Mouse (Mus musculus): ENCODE results near the gene Otud7a. TPM values are rescaled to one million over a fixed set of nuclear protein-coding genes. Genes with fewer than 3 reads are reported as not detected.

Otud7a gene
- polyA plus RNA-seq, 1 experiment: 0.82 TPM

- Histone ChIP-seq H3K4me3 (no peak overlapping the region), H3K4me2 (ENCODE audit: low read depth) (peak overlapping the region; percentile 58), H3K27me3 (ENCODE audit: control insufficient read depth, insufficient read depth, insufficient read length) (peaks cover 31% of the 10 kb centered on the region), H3K79me2 (ENCODE audit: control insufficient read depth, insufficient read depth) (no peaks in the 10 kb centered on the region), H3ac (ENCODE audit: control insufficient read depth, insufficient read length) (peak overlapping the region; percentile 48), H3K36me3 (ENCODE audit: control insufficient read depth, insufficient read depth) (no peaks in the 10 kb centered on the region)
- TF ChIP-seq MYOD1 (IDR thresholded peaks at IDR 0.05; ENCODE audit: control insufficient read depth in 1 of 3, insufficient read length in 2 of 3, low read depth in 2 of 3) (no peak), POLR2AphosphoS2 (IDR thresholded peaks at IDR 0.05; ENCODE audit: insufficient read length, low read depth) (no peak), REST (IDR thresholded peaks at IDR 0.05; ENCODE audit: insufficient read depth, insufficient read length) (no peak), MAX (IDR thresholded peaks at IDR 0.05; ENCODE audit: low read depth) (no peak), TCF12 (IDR thresholded peaks at IDR 0.05; ENCODE audit: insufficient read depth, poor library complexity, severe bottlenecking) (no peak), MYOG (IDR thresholded peaks at IDR 0.05; ENCODE audit: control insufficient read depth in 1 of 3, insufficient read depth in 1 of 3, insufficient read length in 2 of 3, low read depth in 2 of 3) (no peak), E2F4 (IDR thresholded peaks at IDR 0.05; ENCODE audit: insufficient read depth) (no peak), TCF3 (IDR thresholded peaks at IDR 0.05; ENCODE audit: insufficient read length, low read depth) (no peak), USF1 (IDR thresholded peaks at IDR 0.05; ENCODE audit: low read depth) (no peak), CEBPB (IDR thresholded peaks at IDR 0.05; ENCODE audit: insufficient read depth, poor library complexity, severe bottlenecking) (no peak), POLR2A (IDR thresholded peaks at IDR 0.05; ENCODE audit: insufficient read length, low read depth) (no peak)
Measured at GRCm38 (mm10) chr7:63758240-63758826, 313.8 kb downstream of the Otud7a start.

GRCm38 (mm10) chr7:63759606-63760005, 315.1 kb downstream of the Otud7a start:
- TF ChIP-seq MAX (IDR thresholded peaks at IDR 0.05; ENCODE audit: low read depth) (no peak), REST (IDR thresholded peaks at IDR 0.05; ENCODE audit: insufficient read depth, insufficient read length) (no peak), POLR2AphosphoS2 (IDR thresholded peaks at IDR 0.05; ENCODE audit: insufficient read length, low read depth) (no peak), CEBPB (IDR thresholded peaks at IDR 0.05; ENCODE audit: insufficient read depth, poor library complexity, severe bottlenecking) (no peak), USF1 (IDR thresholded peaks at IDR 0.05; ENCODE audit: low read depth) (no peak), SRF (IDR thresholded peaks at IDR 0.05; ENCODE audit: control insufficient read depth, insufficient read length, low read depth) (no peak), MYOD1 (IDR thresholded peaks at IDR 0.05; ENCODE audit: control insufficient read depth in 1 of 3, insufficient read length in 2 of 3, low read depth in 2 of 3) (no peak), E2F4 (IDR thresholded peaks at IDR 0.05; ENCODE audit: insufficient read depth) (no peak), TCF3 (IDR thresholded peaks at IDR 0.05; ENCODE audit: insufficient read length, low read depth) (no peak), POLR2A (IDR thresholded peaks at IDR 0.05; ENCODE audit: insufficient read length, low read depth) (no peak), TCF12 (IDR thresholded peaks at IDR 0.05; ENCODE audit: insufficient read depth, poor library complexity, severe bottlenecking) (no peak), MYOG (IDR thresholded peaks at IDR 0.05; ENCODE audit: control insufficient read depth in 1 of 3, insufficient read depth in 1 of 3, insufficient read length in 2 of 3, low read depth in 2 of 3) (no peak)
- H3K36me3 ChIP-seq (ENCODE audit: control insufficient read depth, insufficient read depth): no peaks in the 10 kb centered on the region
- H3K79me2 ChIP-seq (ENCODE audit: control insufficient read depth, insufficient read depth): no peaks in the 10 kb centered on the region
- H3K4me2 ChIP-seq (ENCODE audit: low read depth): no peak overlapping the region
- no peak overlapping the region for H3ac ChIP-seq (ENCODE audit: control insufficient read depth, insufficient read length)
- H3K27me3 ChIP-seq (ENCODE audit: control insufficient read depth, insufficient read depth, insufficient read length): peaks cover 31% of the 10 kb centered on the region
- no peak overlapping the region for H3K4me3 ChIP-seq

GRCm38 (mm10) chr7:63762529-63762928, 318.0 kb downstream of the Otud7a start:
- H3K79me2 ChIP-seq (ENCODE audit: control insufficient read depth, insufficient read depth): no peaks in the 10 kb centered on the region
- H3K4me2 ChIP-seq (ENCODE audit: low read depth): no peak overlapping the region
- H3K27me3 ChIP-seq (ENCODE audit: control insufficient read depth, insufficient read depth, insufficient read length): peaks cover 24% of the 10 kb centered on the region
- TF ChIP-seq POLR2A (IDR thresholded peaks at IDR 0.05; ENCODE audit: insufficient read length, low read depth) (no peak), TCF12 (IDR thresholded peaks at IDR 0.05; ENCODE audit: insufficient read depth, poor library complexity, severe bottlenecking) (no peak), REST (IDR thresholded peaks at IDR 0.05; ENCODE audit: insufficient read depth, insufficient read length) (no peak), SRF (IDR thresholded peaks at IDR 0.05; ENCODE audit: control insufficient read depth, insufficient read length, low read depth) (no peak), MYOD1 (IDR thresholded peaks at IDR 0.05; ENCODE audit: control insufficient read depth in 1 of 3, insufficient read length in 2 of 3, low read depth in 2 of 3) (no peak), MAX (IDR thresholded peaks at IDR 0.05; ENCODE audit: low read depth) (no peak), USF1 (IDR thresholded peaks at IDR 0.05; ENCODE audit: low read depth) (no peak), E2F4 (IDR thresholded peaks at IDR 0.05; ENCODE audit: insufficient read depth) (no peak), POLR2AphosphoS2 (IDR thresholded peaks at IDR 0.05; ENCODE audit: insufficient read length, low read depth) (no peak), TCF3 (IDR thresholded peaks at IDR 0.05; ENCODE audit: insufficient read length, low read depth) (no peak), CEBPB (IDR thresholded peaks at IDR 0.05; ENCODE audit: insufficient read depth, poor library complexity, severe bottlenecking) (no peak), MYOG (IDR thresholded peaks at IDR 0.05; ENCODE audit: control insufficient read depth in 1 of 3, insufficient read depth in 1 of 3, insufficient read length in 2 of 3, low read depth in 2 of 3) (no peak)
- H3K36me3 ChIP-seq (ENCODE audit: control insufficient read depth, insufficient read depth): no peaks in the 10 kb centered on the region
- no peak overlapping the region for H3K4me3 ChIP-seq
- H3ac ChIP-seq (ENCODE audit: control insufficient read depth, insufficient read length): no peak overlapping the region

DNA sequence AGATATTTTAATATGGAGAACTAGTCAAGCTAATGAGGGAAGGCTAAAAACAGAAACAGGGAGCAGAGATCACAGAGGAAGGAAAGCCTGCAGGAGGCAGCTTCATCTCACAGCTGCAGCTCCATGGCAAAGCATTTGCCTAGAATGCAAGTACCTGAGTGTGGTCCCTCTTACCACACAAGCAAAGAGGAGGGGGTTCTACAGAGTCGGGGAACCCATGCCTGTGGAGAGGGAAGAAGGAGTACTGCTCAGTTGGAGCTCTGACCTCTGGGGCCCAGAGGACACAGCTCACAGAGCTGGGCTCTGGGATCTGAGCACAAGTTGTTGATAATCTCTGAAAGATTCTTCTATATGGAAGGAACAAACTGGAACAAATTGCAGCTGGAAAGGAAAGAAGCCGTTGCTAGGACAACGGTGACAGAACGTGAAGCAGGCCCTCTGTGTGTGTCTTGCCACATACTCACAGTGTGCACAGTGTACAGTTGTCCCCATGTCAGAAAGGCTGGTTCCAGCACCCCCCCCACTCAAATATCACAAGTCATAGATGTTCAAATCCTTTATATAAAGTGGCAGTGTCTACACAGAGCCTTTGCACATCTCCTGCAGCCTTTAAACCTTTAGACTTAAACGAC, 324.0 kb downstream of the Otud7a start:
- Histone ChIP-seq H3ac (ENCODE audit: control insufficient read depth, insufficient read length) (no peak overlapping the region), H3K36me3 (ENCODE audit: control insufficient read depth, insufficient read depth) (no peaks in the 10 kb centered on the region), H3K79me2 (ENCODE audit: control insufficient read depth, insufficient read depth) (no peaks in the 10 kb centered on the region), H3K4me3 (no peak overlapping the region), H3K27me3 (ENCODE audit: control insufficient read depth, insufficient read depth, insufficient read length) (no peaks in the 10 kb centered on the region), H3K4me2 (ENCODE audit: low read depth) (no peak overlapping the region)
- TF ChIP-seq POLR2AphosphoS2 (IDR thresholded peaks at IDR 0.05; ENCODE audit: insufficient read length, low read depth): no peak

All from myocyte (in vitro differentiated cells).